Mouse (Mus musculus) colon, adult 2 months (tissue): Measurements from ENCODE around the gene Gm6096. TPM values are rescaled to one million over a fixed set of nuclear protein-coding genes. Genes with fewer than 3 reads are reported as not detected.

Experiments used
- polyA plus RNA-seq: library from polyadenylated mRNA; depleted of rRNA; stranded (reverse); fragments of >200 nt; gene quantifications from 2 replicates; pipeline ENCODE4 v1.2.3, GENCODE M21; 2012; rRNA removed

Gene Gm6096
- polyA plus RNA-seq = not detected in 2 replicates

GRCm38 (mm10) chr7:34250738-34251137 lies at the start of gene Gm6096:
Gene Gm6096, plus strand, starts transcription at chr7:34251038.

GRCm38 (mm10) chr7:34230116-34230515 lies 20.7 kb upstream of the Gm6096 start, which contains the start of gene Gpi1:
Gene Gpi1, minus strand, starts transcription at chr7:34230336.

Other genes with a start within 250 kb of the Gm6096 start
- gene Scgb2b27, start 237.1 kb upstream of the Gm6096 start, polyA plus RNA-seq = not detected in 2 replicates
- not detected in 2 replicates for gene Scgb1b27, start 229.6 kb upstream of the Gm6096 start, polyA plus RNA-seq
- not detected in 2 replicates for gene Scgb1b30, start 155.6 kb upstream of the Gm6096 start, polyA plus RNA-seq
- gene Wtip, start 117.8 kb upstream of the Gm6096 start, polyA plus RNA-seq = 36.6 and 46.3 TPM in 2 replicates
- 21.2 and 25.2 TPM in 2 replicates for gene Uba2, start 81.4 kb upstream of the Gm6096 start, polyA plus RNA-seq
- 21.6 and 24.6 TPM in 2 replicates for gene Pdcd2l, start 54.4 kb upstream of the Gm6096 start, polyA plus RNA-seq
- gene Gpi1, start 20.7 kb upstream of the Gm6096 start, polyA plus RNA-seq = 433 and 475 TPM in 2 replicates
- gene 4931406P16Rik, start 62.5 kb downstream of the Gm6096 start, polyA plus RNA-seq = 20.3 and 21.7 TPM in 2 replicates
- 18.9 and 26.1 TPM in 2 replicates for gene Lsm14a, start 142.3 kb downstream of the Gm6096 start, polyA plus RNA-seq